Mouse (Mus musculus) common myeloid progenitor, adult 5-6 weeks (primary cell): ENCODE measurements around the gene Mylk4. TPM values are rescaled to one million over a fixed set of nuclear protein-coding genes. Genes with fewer than 3 reads are reported as not detected.

ENCODE experiments used
- ATAC-seq: replicated peaks from 2 replicates; pipeline ENCODE4 v1.8.0; 2016; ENCODE audit warnings: low read depth, mild to moderate bottlenecking, moderate TSS enrichment, inconsistent platforms; ENCODE audit not compliant: poor library complexity, severe bottlenecking
- total RNA-seq: library from RNA; stranded (forward); fragments of 200-1000, 187-1606 nt; gene quantifications from 2 replicates; pipeline ENCODE4 v1.2.3, GENCODE M21; 2017

The Mylk4 gene
- total RNA-seq, 1 experiment from 2014 or later: not detected

DNA sequence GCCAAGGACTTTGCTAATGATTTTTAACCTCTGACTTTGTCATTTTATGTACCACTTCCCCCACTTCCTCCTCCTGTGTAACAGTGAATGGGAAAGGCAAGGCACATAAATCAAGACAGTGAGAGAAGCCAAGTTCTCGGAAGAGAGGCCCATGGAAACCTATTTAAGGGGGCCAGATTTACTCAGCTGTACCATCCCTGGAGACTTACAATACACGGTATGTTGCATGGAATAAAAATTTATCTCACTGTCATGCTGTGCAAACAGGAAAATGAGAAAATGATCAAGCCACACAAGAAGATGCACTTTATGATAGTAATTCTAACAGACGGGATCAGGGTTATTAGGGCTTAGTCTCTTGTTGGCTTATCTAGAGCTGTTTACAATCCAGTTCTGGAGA, 64.5 kb downstream of the Mylk4 start:
- no peak for ATAC-seq

- ATAC-seq: no peak
Measured at GRCm38 (mm10) chr13:32717709-32718108, 66.0 kb downstream of the Mylk4 start.

- no peak for ATAC-seq
Measured at GRCm38 (mm10) chr13:32712568-32712967, 71.2 kb downstream of the Mylk4 start.

DNA sequence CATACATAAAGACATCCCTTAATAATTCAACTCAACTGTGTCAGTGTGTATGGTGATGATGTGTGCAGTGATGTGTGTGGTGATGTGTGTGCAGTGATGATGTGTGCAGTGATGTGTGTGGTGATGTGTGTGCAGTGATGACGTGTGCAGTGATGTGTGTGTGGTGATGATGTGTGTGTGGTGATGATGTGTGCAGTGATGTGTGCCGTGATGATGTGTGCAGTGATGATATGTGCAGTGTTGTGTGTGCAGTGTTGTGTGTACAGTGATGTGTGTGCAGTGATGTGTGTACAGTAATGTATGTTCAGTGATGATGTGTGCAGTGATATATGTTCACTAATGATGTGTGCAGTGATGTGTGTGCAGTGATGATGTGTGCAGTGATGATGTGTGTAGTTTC, 75.9 kb downstream of the Mylk4 start:
- ATAC-seq: no peak

- ATAC-seq: peak; percentile 66
Measured at GRCm38 (mm10) chr13:32706651-32707288, 77.0 kb downstream of the Mylk4 start.

GRCm38 (mm10) chr13:32705315-32705714, 78.4 kb downstream of the Mylk4 start:
- no peak for ATAC-seq

GRCm38 (mm10) chr13:32704911-32705310, 78.8 kb downstream of the Mylk4 start:
- ATAC-seq: no peak

GRCm38 (mm10) chr13:32701564-32701963, 82.2 kb downstream of the Mylk4 start:
- ATAC-seq: no peak

- ATAC-seq: no peak
Measured at GRCm38 (mm10) chr13:32699376-32699775, 84.4 kb downstream of the Mylk4 start.

DNA sequence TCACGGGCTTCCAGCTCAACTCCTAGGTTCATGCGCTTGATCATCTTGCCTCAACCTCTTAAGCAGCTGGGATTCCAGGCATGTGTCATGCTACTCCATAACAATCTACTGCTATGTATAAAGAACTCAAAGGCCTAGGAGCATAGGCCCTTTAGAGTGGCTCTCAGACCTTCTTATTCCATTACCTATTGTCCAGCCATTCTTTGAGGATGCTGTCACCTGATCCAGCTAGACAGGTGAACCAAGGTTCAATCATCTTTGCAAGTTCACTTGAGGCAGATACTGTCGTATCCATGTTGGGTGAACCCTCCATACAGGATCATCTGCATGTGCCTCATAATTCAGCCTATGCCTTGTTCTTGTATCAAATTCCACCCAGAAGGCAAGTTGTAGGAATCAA, 84.8 kb downstream of the Mylk4 start:
- no peak for ATAC-seq

- no peak for ATAC-seq
Measured at GRCm38 (mm10) chr13:32693886-32694455, 89.8 kb downstream of the Mylk4 start.

- ATAC-seq: no peak
Measured at GRCm38 (mm10) chr13:32692563-32692962, 91.2 kb downstream of the Mylk4 start.

DNA sequence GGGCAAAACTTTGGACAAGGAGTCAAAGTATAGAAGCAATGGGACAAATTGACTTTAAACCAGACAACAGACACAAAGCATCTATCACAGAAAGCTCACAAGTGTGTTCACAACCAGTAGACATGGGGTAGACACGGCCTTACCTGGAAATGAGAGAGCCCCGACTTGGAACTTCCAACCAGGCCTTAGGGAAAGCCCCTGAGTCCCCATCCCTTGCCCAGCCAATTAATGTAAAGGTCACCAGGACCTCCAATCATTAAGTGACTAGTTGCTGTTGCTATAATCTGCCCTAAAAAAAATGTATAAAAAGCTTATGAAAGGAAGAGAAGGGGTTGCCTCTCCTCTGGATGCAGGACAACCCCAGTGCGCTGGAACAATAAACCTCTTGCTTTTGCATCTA, 93.5 kb downstream of the Mylk4 start:
- ATAC-seq: no peak

DNA sequence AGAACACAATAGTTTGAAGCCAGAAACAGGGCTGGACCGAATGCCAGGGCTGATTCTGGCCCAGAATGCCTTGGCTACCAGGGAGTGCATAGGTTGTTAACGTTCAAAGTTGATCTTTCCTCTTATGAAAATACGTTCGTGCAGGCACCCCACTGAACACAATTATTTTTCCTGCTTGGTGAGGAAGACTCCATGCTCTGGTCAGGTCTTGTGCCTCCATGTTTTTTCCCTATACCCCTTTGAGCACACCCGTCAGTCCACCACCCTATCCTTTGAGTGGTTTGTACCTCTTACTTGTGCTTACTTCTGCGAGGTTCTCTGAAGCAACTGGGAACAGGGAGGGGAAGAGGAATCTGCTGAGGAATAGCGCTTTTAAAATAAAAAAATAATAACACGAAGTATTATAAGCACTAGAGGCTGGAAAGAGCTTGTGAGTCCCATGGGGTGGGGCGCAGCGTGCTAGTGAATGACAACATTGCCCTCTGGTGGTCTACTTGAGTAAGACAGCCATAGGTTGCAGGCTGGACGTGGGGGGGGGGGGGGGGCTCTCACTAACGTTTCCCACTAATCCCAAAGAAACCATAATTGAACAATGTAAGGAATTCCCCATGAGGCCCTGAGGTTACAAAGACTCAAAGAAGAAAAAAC, 102.8 kb downstream of the Mylk4 start:
- ATAC-seq: peak; percentile 98

GRCm38 (mm10) chr13:32680121-32680551, 103.6 kb downstream of the Mylk4 start:
- ATAC-seq: peak; percentile 42

GRCm38 (mm10) chr13:32678998-32679397, 104.8 kb downstream of the Mylk4 start:
- no peak for ATAC-seq

GRCm38 (mm10) chr13:32670782-32671181, 113.0 kb downstream of the Mylk4 start:
- no peak for ATAC-seq

GRCm38 (mm10) chr13:32668296-32668695, 115.5 kb downstream of the Mylk4 start:
- ATAC-seq: no peak

- ATAC-seq: no peak
Measured at GRCm38 (mm10) chr13:32667386-32667785, 116.4 kb downstream of the Mylk4 start.

DNA sequence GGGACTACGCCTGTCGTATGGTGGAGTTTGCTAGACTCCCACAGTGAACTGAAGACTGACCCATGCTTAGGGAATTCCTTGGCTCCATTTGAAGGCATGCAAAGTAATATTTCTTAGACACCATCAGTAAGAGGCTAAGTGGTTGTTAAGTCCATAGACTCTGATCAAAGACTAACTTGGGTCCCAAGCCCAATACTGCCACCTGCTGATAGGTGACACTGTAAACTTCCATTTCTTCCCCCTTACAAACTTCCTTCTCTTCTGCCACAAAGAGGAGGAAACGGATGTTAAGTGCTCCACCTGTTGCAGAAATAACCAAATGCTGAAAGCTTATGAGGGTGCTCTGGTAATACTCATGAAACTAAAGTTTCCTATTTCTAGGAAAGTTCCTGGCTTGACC, 121.7 kb downstream of the Mylk4 start:
- ATAC-seq: no peak

DNA sequence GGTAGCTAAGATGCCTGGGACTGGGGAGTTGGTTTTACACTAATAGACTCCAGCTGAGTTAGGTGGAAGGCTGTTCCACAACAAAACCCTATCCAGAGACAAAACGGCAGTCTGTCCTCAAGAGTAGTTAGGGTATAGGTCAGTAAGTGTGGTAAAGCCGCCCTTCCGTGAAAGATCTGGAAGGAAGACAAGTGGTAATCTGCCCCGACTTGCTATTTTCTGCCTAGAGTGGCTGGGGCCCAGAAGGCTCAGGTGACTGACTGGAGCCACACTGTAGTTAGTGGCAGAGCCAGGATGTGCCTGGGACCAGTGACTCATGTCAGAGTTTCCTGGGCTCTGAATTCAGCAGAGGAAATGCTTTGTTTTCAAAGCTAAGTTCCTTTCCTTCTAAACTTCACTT, 123.5 kb downstream of the Mylk4 start:
- peak; percentile 45; the same call in 1 of the 2 replicates for ATAC-seq

DNA sequence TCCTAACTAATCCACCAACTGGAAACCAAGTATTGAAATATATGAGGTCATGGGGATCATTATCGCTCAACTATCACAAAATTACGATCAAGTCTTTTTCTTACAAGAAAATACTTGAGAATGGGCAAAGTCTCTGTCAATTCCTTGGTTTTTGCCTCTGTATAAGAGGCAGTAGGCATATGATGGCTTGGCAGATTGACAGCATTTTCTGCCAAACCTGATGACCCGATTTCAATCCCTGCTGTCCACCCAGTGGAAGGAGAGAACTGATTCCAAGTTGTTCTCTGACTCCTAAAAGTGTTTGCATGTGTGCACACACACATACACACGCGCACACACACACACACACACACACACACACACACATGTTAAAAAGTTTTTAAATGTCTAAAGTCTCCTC, 124.5 kb downstream of the Mylk4 start:
- ATAC-seq: no peak
